Mouse (Mus musculus) thymus, adult 2 months (tissue): ENCODE measurements around the gene Nsf.

Experiments used
- CTCF ChIP-seq: fragments of 200-500 bp; IDR thresholded peaks from 2 replicates; pipeline ENCODE4 v1.5.1; 2012; ENCODE audit warnings: mild to moderate bottlenecking, control low read depth, low read length, moderate library complexity, borderline replicate concordance; ENCODE audit not compliant: control insufficient read depth, poor library complexity, insufficient read depth; ENCODE audit errors: extremely low read depth
- POLR2A ChIP-seq: fragments of 200-500 bp; IDR thresholded peaks from 2 replicates; pipeline ENCODE4 v1.6.1; 2012; ENCODE audit warnings: mild to moderate bottlenecking, low read length, control low read depth, moderate library complexity; ENCODE audit not compliant: control insufficient read depth, poor library complexity, insufficient read depth; ENCODE audit errors: extremely low read depth

DNA sequence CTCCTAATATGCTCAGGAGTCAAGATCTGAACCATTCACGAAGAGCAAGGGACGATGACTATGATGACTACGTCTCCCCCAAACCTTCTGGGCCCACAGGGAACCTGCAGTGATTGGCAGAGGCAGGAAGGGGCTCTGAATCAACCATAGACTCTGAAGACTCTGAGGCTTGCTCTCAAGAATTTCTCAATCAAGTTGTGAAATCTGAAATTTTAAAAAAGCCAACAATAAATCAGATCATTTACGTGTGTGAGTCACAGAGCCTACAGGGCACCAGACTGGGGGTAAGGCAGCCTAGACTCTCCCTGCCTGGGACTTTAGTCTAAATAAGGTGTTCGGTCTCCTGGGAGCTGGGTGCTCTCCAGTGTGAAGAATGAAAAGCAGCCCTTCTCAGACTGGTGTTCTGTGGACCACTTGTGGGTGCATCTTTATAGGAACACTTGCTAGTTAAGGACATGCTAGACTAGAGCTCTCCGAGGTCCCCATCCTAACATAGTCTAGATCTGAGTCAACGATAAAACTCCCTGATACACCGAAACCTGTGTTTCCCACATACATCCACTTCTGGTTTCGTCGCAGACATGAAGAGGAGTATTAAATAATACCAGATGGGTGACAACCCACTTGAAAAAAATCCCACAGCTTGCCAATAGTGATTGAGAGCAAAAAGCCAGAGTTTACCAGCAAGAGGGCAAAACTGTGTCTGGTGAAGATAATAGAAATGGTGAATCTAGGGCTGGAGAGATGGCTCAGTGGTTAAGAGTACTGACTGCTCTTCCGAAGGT is 56.7 kb downstream of the Nsf start:
- no peak for TF ChIP-seq POLR2A
- TF ChIP-seq CTCF, result no peak
